Mouse (Mus musculus): ENCODE measurements at regions not wholly inside any gene's neighbourhood (a gene's known extent, or its start where the extent isn't known, plus 50 kb on each side); places are given as distances from the start of the nearest gene placed in this dataset.

DNA sequence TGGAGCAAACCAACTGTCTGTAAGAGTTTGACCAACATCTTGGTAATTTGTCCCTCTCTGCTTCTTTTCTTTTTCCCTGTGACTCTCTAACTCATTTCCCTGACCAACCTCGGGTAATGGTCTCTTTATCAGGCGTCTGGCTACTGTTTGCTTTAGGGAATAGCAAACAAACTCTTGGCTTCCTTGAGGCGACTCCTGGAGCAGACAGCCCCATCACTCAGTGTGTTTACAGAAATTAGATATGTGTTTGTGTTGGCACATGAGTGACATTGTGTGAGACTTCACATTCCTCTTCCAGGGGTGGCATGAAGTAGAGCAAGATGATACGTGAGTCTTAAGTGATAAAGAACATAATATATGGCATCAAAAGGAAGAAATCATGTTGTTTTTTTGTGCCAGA is 195.7 kb upstream of the Hhip start:
- no peak for DNase-seq

- DNase-seq, result no peak
Measured at GRCm38 (mm10) chr8:80251595-80251994, 193.8 kb upstream of the Hhip start.

DNA sequence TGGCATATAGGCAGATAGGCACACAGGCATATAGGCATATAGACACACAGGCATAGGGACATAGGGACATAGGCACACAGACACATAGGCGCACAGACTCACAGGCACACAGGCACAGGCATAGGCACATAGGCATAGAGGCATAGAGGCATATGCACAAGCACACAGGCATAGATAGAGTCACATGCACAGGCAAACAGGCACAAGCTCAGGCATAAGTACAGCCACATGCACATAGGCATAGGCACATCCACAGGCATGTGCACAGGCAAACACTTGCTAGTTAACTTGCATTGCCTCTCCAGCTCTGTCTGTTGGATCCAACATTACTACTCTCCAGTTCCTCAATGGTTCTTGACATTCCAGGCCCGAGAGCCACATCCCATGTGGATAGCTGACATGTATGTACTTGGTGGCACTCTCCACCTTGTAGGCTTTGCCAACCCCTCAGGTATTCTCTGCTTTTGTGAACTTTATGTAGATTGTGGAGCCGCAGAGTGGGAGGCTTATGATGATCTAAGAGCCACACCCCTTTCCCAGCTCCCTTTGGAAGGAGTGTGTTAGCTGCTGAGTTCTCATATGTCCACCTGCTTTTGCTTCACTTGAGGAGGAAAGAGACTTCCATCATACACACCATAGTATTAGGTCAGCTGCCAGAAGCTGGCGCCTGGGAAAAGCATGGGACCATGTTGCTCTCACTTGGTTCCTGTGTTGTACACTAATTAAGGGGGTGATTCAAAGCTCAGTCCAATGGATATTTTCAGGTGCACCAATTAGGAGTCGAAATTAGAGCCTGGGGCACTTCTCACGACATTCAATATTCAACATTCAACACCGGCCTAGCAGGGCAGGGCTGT is 192.7 kb upstream of the Hhip start:
- DNase-seq, result no peak

GRCm38 (mm10) chr8:80249762-80250161 is 192.0 kb upstream of the Hhip start:
- no peak for DNase-seq

DNA sequence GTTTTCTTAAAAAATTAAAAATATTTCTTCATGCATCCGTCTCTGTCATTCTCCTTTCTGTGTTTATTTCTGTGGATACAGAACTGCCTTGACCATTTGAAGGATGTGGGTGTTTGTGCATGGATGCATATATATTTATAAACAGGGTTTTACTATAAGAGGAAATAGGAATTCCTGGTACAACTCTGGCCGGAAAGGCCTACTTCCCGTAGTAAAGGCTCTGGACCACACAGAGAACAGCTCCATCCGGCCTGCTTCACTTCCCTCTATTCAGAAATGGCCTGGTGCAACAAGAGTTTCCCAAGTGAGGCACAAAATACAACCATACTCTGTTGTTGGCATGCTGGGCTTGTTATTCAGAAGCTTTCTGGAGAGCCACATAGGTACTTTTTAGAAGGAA is 182.1 kb upstream of the Hhip start:
- DNase-seq, result no peak

- no peak for DNase-seq
Measured at GRCm38 (mm10) chr8:80210361-80210760, 152.6 kb upstream of the Hhip start.

- DNase-seq, result no peak
Measured at GRCm38 (mm10) chr8:80204678-80205654, 147.2 kb upstream of the Hhip start.

DNA sequence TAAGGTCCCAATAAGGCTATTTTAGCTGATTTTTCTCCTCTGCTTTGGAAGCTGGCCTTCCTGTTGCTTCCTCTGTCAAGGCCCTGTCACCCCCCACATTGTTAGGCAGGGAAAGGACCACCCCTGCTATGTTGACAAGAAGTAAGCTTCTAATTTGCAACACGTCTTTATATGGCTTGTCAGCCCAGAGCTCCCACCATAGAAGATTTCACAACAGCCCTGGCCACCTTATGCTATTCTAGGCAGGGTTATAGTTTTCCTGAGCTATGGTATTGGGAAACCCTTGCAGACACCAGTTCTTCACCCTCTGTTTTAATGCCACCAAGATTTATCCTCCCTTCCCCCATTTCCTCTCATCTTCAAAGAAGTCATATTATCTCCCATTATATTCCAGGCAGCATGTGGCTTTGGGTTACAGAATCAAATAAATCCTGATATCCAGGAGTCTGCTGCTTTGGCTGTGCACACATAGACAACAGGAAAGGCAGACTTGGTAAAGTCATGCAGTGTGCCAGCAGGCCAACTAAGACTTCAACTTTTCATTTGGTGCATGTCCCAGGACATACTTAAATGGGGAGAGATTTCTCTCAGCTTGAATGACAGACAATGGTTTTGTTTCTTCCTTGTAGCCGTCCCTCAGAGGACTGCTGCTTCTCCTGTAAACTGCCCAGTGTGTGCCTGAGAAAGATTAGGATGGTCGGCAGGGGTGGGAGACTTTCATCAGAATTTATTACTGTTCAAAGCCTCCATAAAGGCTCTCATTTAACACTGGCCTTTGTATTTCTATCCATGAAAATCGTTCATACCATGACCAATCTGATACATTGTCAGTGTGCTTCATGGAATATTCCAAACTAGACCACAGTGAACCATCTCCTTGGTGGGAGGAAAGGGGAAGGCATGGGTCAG is 146.2 kb upstream of the Hhip start:
- no peak for DNase-seq

- DNase-seq, result no peak
Measured at GRCm38 (mm10) chr8:80197680-80198079, 139.9 kb upstream of the Hhip start.

DNA sequence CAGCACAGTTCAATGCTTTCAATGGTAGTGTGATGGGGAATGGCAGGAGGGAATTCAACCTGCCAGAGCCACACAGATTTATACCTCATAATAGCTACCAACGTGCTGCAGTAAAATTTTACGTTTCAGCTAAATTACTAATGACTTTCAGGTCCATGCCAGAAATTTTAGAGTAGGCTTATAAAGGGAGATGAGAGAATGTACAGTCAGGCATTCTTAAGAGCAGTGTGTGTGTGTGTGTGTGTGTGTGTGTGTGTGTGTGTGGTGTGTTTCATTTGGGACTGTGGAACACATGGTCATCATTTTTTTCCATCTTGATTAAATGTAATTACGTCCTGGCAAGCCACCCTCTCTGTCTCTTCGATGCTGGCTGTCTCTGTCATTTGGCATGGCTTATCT is 132.7 kb upstream of the Hhip start:
- DNase-seq, result no peak

GRCm38 (mm10) chr8:80189797-80190509 is 132.1 kb upstream of the Hhip start:
- DNase-seq, result no peak

GRCm38 (mm10) chr8:80185286-80185685 is 127.5 kb upstream of the Hhip start:
- DNase-seq, result no peak

DNA sequence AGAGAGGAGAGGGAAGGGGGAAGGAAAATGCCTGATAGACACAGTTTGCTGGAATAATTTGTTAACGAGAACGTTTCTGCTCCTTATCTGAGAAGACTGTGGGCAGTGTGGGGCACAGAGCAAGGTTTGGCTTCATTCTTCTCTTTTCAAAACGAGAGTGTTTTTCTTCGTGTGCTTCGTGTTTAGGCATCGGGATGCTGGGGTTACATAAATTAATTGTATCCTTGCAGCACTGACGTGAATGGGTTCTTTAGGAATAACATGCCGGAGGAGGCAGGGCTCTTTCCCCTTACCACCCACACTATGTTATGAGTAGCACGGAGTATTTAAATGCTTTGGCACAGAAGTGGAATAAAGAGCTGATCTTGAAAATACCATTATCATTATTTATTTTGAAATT is 110.9 kb upstream of the Hhip start:
- no peak for DNase-seq

GRCm38 (mm10) chr8:80149458-80150083 is 91.8 kb upstream of the Hhip start:
- DNase-seq, result no peak

- DNase-seq, result no peak
Measured at GRCm38 (mm10) chr8:80147929-80148328, 90.1 kb upstream of the Hhip start.

- no peak for DNase-seq
Measured at GRCm38 (mm10) chr8:80138481-80138880, 80.7 kb upstream of the Hhip start.

GRCm38 (mm10) chr8:80120378-80120965 is 62.7 kb upstream of the Hhip start:
- no peak for DNase-seq

GRCm38 (mm10) chr8:80117328-80117727 is 59.5 kb upstream of the Hhip start:
- no peak for DNase-seq
